Mouse (Mus musculus) subcutaneous adipose tissue, adult 2 months (tissue): ENCODE results near the gene Nmrk2. TPM values are rescaled to one million over a fixed set of nuclear protein-coding genes. Genes with fewer than 3 reads are reported as not detected.

Source experiments
- polyA plus RNA-seq: library from polyadenylated mRNA; depleted of rRNA; stranded (reverse); fragments of >200 nt; gene quantifications from 2 replicates; pipeline ENCODE4 v1.2.3, GENCODE M21; 2012; ENCODE audit warnings: low replicate concordance; rRNA removed

Nmrk2 gene
- not detected in 2 replicates for polyA plus RNA-seq

DNA sequence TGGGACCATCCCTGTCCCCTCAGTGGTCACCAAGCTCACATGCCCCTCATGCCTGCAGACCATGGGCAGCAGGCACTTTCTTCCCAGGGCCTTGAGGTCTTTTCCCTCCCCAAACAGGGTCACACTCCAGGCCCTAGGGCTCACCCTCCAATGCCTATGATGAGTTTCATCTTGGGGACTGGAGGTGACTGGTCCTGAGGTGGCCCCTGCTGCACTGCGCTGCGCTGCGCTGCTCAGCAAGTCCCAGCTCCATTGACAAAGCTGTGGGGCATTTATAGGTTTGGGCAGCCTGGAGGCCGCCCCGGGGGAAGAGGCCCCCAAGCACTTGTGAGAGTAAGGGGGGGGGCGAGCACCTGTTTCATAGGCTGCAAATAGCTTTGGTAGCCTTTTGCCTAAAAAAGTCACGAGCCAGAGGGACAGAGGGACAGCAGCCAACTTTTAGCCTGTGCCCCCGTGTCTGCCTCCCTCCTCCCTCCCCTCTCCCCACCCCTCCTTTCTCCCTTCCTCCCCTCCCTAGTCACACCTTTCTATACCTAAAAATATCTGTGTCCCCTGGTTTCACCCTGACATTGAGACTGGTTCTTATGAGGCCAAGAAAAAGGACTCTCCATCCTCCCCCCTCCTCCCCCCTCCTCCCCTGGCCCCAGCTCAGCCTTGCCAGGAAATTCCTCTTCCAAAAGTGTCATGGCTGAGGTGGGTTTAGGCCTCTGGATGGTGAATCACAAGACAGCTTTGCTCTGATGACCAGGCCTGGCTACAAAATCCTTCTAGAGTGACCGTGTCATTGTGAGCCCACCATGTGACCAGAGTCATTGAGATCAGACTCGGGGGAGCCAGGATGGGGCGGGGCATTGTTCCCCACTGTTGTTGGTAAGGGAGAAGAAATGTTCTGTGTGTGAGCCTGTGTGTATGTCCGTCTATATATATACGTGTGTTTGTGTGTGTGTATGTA, at the start of gene Nmrk2:
TSS of gene Nmrk2 (minus strand) at position 245 of the 952 bp plus-strand sequence.

DNA sequence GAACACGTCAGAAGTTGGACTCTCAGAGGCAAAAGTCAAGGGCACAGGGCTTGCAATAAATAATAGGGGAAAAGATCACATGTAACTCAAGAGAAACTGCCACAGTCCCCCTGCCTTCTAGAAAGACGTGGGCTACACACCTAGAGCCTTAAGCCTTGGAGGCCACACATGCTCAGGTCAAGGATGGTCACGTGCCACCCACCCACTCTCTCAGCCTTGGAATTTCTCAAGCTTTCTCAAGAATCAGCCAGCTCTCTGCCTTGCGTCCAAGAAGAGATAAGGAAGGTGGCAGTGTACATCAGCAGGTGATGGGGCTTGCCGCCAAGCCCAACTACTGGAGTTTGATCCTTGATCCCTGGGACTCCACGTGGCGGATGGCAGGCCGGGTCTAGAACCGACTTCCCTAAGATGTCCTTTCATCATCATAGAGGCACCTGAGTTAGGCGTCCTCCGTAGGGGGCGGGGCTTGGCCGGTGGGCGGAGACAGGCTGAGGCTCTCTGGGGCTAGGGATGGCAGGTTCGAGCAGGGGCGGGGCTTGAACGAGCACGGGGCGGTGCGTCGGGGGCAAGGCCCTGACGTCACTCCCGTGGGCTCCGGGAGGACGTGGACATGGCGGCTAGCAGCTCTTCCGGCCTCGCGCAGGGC, 30.9 kb upstream of the Nmrk2 start, which contains the start of gene Zfr2:
TSS of gene Zfr2 (plus strand) at position 576 of the 646 bp plus-strand sequence.

DNA sequence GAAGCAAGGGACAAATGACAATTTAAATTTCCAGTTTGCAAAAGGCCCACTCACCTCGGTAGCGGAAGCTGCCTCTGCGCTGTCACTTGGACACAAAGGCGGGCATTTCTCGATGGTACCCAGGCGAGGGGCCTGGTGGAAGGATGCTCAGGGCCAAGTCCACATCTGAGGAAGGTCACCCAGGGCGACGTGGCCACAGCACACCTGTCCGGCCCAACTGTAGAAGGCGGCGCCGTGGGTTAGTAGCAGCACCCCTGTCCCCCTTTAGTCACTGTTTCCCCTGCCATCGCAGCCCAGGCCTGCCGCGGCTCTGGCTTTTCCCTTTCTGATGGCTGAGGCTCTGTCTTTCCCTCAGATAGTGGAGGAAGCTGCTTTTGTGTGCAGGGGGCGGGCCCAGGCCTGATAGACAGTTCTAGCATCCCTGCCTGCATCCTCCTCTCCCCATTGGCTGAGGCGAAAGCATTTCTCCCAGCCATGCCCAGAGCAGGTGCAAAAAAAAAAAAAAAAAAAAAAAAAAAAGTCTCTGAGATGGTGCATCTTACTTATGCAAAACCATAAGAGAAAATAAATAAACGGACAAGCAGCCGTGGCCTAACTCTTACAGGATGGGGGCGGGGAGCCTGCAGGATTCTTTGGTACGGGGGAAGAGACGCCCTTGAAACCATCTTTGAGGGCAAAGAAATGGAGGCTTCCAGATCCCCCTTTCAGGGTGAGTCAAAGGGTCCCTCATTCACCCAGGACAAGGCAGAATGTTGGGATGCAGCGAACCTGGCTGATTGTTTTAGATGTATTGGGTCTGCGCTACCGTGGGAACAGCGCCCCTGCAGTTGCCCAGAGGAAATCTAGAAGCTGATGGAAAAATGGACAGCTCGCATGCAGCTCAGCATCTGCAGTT, 28.8 kb upstream of the Nmrk2 start, which contains the start of gene Atcay:
TSS of gene Atcay (minus strand) at position 396 of the 895 bp plus-strand sequence.

DNA sequence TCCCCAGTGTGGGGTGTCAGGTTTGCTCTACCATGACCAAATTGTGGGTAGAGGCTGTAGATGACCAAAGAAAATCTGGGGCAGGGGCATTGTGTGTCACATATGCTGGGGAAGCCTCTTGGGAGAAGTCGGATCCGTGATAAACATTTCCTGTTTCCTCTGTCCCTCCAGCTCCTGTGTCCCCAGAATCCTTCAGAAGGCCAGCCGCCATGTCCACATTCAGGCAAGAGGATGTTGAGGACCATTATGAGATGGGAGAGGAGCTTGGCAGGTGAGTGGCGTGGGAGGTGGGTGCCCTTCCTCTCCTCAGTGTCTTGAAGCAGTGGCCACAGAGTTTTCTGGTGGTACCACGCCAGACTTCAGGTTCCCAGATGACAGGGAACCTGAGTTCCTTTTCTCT, 18.0 kb downstream of the Nmrk2 start, which contains the start of gene 4930442H23Rik:
TSS of gene 4930442H23Rik (minus strand) at position 45 of the 400 bp plus-strand sequence.

DNA sequence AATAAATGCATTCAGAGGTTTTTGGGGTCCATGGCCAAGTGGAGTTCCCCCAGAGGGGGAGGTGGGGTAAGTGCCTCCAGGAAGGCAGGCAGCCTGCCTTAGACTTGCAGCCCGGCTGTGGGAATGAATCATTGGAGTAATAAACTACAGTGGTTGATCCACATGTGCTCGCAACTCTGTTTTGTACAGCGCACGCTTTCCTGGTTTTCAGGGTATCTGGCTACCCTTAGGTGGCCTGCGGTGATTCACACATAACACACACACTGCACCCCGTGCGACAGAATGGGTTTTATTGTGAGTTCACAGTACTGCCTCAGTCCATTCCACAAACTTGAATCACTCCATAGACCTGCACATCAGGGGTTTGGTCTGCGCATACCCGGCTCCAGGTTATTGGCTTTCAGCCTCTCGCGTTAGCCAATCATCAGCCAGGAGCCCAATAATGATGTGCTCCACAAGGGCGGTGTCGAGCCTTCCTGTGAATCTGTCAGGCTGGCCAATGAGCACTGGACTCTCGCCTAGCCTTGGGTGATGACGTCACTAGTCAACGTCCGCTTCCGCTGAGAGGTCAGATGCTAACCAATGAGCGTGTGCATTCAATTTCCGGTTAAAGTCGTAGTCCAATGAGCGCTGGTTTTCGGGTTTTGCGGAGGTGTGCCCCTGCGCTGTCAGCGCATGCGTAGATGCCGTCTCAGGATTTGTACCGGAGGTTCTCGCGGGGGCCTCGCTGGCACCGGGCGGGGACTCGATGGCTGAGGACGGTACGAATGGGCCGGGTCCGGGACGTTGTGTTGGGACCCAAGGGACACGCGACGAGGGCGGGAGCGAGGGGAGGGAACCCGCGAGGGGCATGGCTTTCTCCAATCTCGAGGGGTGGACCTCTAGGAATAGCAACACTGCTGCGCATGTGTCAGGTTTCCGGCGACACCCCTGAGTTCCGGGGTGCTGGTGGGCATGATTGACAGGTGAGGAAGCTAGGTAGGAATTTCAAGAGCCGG, 19.2 kb downstream of the Nmrk2 start, which contains the start of gene Dapk3:
TSS of gene Dapk3 (plus strand) at position 670 of the 998 bp plus-strand sequence.

DNA sequence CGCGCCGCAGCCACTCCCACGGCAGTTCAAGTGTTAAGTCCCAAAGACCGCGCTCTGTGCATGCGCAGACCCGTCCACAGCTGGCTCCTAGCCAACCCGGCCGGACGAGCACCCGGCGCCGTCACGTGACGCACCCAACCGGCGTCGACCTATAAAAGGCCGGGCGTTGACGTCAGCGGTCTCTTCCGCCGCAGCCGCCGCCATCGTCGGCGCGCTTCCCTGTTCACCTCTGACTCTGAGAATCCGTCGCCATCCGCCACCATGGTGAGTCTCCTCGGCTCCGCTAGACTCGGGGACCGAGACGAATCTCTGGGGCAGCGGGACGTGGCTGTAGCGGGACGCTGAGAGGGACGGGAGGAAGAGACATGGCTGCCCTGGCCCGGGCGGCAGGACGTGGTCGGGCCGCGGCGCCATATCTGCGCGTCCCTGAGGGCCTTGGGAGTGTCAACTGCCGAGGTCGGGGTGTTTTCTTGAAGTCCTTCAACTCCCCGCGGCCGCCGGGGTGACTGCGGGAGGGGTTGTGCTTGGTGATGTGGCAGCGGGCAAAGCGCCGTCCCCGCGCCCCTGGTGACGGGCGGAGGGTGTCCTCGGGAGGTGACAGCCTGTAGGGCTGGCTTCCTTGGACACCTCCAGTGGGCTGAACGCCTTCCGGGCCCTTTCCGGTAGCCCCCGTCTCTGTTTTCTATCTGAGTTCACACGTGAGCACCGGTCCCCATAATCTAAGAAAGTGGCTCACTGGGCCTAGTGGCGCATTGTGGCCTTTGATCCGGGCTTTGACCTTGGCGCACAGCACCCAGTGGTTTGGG, 25.2 kb downstream of the Nmrk2 start, which contains the start of gene Eef2:
TSS of gene Eef2 (plus strand) at position 166 of the 806 bp plus-strand sequence.

DNA sequence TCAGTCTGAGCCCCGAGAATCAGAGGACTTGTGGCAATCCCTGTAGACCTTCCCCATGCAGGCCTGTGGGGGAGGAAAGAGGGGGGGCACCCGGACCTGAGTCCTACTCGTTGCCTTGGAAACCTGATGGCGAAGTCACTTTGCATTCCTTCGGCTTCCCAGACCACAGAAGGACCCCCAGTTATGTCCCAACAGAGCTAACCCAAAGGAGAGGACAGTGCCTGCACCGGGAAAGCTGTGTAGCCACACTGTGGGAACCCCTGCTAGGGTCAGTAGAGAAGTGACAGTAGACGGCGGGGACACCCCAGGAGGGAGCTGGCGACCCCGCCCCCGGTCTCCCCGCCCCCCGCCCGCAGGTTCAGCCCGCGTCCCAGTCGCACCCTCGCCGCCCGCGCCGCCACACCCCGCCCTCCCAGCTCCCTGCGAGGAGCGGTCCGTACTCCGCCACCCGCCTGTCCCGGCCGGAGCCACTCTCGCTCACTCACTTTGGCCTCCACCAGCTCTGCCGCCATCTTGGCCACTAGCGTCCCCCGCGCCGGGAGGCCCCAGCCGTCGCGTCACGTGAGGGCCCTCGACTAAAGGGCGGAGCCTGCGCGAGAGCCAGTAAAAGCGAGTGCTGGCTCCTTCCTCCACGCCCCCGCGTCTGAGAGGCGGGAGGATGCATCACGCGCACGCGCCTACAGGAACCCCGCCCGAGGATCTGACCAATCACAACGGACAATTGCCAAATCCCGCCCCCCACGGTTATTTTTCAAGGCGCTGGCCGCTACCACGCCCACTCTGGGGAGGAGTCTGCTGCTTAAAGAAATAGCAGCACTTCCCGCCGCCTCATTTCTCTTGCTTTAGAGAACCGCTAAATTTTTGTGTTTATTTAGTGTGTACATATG, 34.4 kb downstream of the Nmrk2 start, which contains the start of gene Pias4:
TSS of gene Pias4 (minus strand) at position 724 of the 887 bp plus-strand sequence.

Other genes starting within 250 kb of the Nmrk2 start
- 8.4 and 8.5 TPM in 2 replicates for gene Gng7, start 187.1 kb downstream of the Nmrk2 start, polyA plus RNA-seq
- gene Diras1, start 176.4 kb downstream of the Nmrk2 start, polyA plus RNA-seq = 0.08 and 0.13 TPM in 2 replicates
- gene Slc39a3, start 164.6 kb downstream of the Nmrk2 start, polyA plus RNA-seq = 47.1 and 47.6 TPM in 2 replicates
- 276 and 324 TPM in 2 replicates for gene Sgta, start 141.9 kb downstream of the Nmrk2 start, polyA plus RNA-seq
- gene Thop1, start 132.0 kb downstream of the Nmrk2 start, polyA plus RNA-seq = 29.8 and 72.2 TPM in 2 replicates
- 0.75 and 2.3 TPM in 2 replicates for gene Creb3l3, start 103.2 kb downstream of the Nmrk2 start, polyA plus RNA-seq
- 134 and 183 TPM in 2 replicates for gene Map2k2, start 96.1 kb downstream of the Nmrk2 start, polyA plus RNA-seq
- gene Zbtb7a, start 66.8 kb downstream of the Nmrk2 start, polyA plus RNA-seq = 32.2 and 49.6 TPM in 2 replicates
- gene Pias4, start 34.1 kb downstream of the Nmrk2 start, polyA plus RNA-seq = 28.2 and 37.7 TPM in 2 replicates
- gene Eef2, start 25.4 kb downstream of the Nmrk2 start, polyA plus RNA-seq = 1,292 and 2,498 TPM in 2 replicates
- gene Dapk3, start 19.0 kb downstream of the Nmrk2 start, polyA plus RNA-seq = 75.2 and 89.3 TPM in 2 replicates
- gene 4930442H23Rik, start 18.2 kb downstream of the Nmrk2 start, polyA plus RNA-seq = not detected in 2 replicates
- gene Atcay, start 28.8 kb upstream of the Nmrk2 start, polyA plus RNA-seq = 0.03 and 0.06 TPM in 2 replicates
- 5.7 and 25.8 TPM in 2 replicates for gene Zfr2, start 31.1 kb upstream of the Nmrk2 start, polyA plus RNA-seq
- 3.3 and 4.0 TPM in 2 replicates for gene Matk, start 50.9 kb upstream of the Nmrk2 start, polyA plus RNA-seq
- gene Mrpl54, start 64.9 kb upstream of the Nmrk2 start, polyA plus RNA-seq = 78.4 and 104 TPM in 2 replicates
- 107 and 116 TPM in 2 replicates for gene Apba3, start 64.9 kb upstream of the Nmrk2 start, polyA plus RNA-seq
- 0.26 and 15.2 TPM in 2 replicates for gene Tjp3, start 89.5 kb upstream of the Nmrk2 start, polyA plus RNA-seq
- gene Pip5k1c, start 90.9 kb upstream of the Nmrk2 start, polyA plus RNA-seq = 56.8 and 80.2 TPM in 2 replicates
- 23.1 and 38.0 TPM in 2 replicates for gene Cactin, start 119.1 kb upstream of the Nmrk2 start, polyA plus RNA-seq
- gene Tbxa2r, start 126.7 kb upstream of the Nmrk2 start, polyA plus RNA-seq = 10.1 and 16.3 TPM in 2 replicates
- 2.2 and 4.8 TPM in 2 replicates for gene Gipc3, start 141.2 kb upstream of the Nmrk2 start, polyA plus RNA-seq
- 69.5 and 90.1 TPM in 2 replicates for gene Hmg20b, start 148.4 kb upstream of the Nmrk2 start, polyA plus RNA-seq
- 38.6 and 41.1 TPM in 2 replicates for gene Mfsd12, start 155.4 kb upstream of the Nmrk2 start, polyA plus RNA-seq
- 0.43 and 1.8 TPM in 2 replicates for gene 4930404N11Rik, start 163.8 kb upstream of the Nmrk2 start, polyA plus RNA-seq
- gene Fzr1, start 176.5 kb upstream of the Nmrk2 start, polyA plus RNA-seq = 56.1 and 75.2 TPM in 2 replicates
- gene Dohh, start 182.4 kb upstream of the Nmrk2 start, polyA plus RNA-seq = 61.5 and 66.9 TPM in 2 replicates
- gene Gm48551, start 182.4 kb upstream of the Nmrk2 start, polyA plus RNA-seq = 3.2 and 5.1 TPM in 2 replicates
- 1.5 and 1.8 TPM in 2 replicates for gene Gm48552, start 187.0 kb upstream of the Nmrk2 start, polyA plus RNA-seq
- 9.8 and 12.3 TPM in 2 replicates for gene Smim24, start 191.0 kb upstream of the Nmrk2 start, polyA plus RNA-seq